Mouse (Mus musculus) liver, embryonic 15.5 days (tissue): Measurements from ENCODE around the gene Tprg. TPM values are rescaled to one million over a fixed set of nuclear protein-coding genes. Genes with fewer than 3 reads are reported as not detected.

Source experiments
- ATAC-seq: fragments of 200-750 bp; cut with Nextera tagmentation; 2 replicates; pipeline ENCODE4 v1.8.0; 2017; ENCODE audit warnings: moderate number of reproducible peaks, mild to moderate bottlenecking, moderate library complexity; ENCODE audit not compliant: insufficient read depth
- H3K27ac ChIP-seq: fragments of 300-500 bp; sonication (generic); replicated peaks from 2 replicates; pipeline ENCODE4 v1.5.1; 2015; ENCODE audit warnings: mild to moderate bottlenecking, inconsistent platforms
- H3K27me3 ChIP-seq: fragments of 300-500 bp; sonication (generic); 2 replicates; pipeline ENCODE4 v1.6.1; 2015; ENCODE audit warnings: mild to moderate bottlenecking, inconsistent platforms
- H3K36me3 ChIP-seq: fragments of 300-500 bp; sonication (generic); replicated peaks from 2 replicates; pipeline ENCODE4 v1.6.1; 2015; ENCODE audit warnings: moderate library complexity, mild to moderate bottlenecking, inconsistent platforms
- H3K4me1 ChIP-seq: fragments of 300-500 bp; sonication (generic); replicated peaks from 2 replicates; pipeline ENCODE4 v1.6.1; 2015; ENCODE audit warnings: inconsistent platforms
- H3K4me2 ChIP-seq: fragments of 300-500 bp; sonication (generic); 2 replicates; pipeline ENCODE4 v1.6.1; 2015; ENCODE audit warnings: moderate library complexity, mild to moderate bottlenecking, inconsistent platforms
- H3K4me3 ChIP-seq: fragments of 300-500 bp; sonication (generic); replicated peaks from 2 replicates; pipeline ENCODE4 v1.5.1; 2015; ENCODE audit warnings: mild to moderate bottlenecking, inconsistent platforms
- H3K9ac ChIP-seq: fragments of 300-500 bp; sonication (generic); 2 replicates; pipeline ENCODE4 v1.6.1; 2015; ENCODE audit warnings: moderate library complexity, mild to moderate bottlenecking, inconsistent platforms
- H3K9me3 ChIP-seq: fragments of 300-500 bp; sonication (generic); replicated peaks from 2 replicates; pipeline ENCODE4 v1.6.1; 2016; ENCODE audit warnings: inconsistent platforms
- WGBS: fragments of 180-500 bp; shearing (Covaris S2); methylation state at CpG from one replicate; pipeline ENCODE4 v1.1.7; 2015; ENCODE audit warnings: mixed read lengths; ENCODE audit not compliant: insufficient replicate concordance; 5-methylcytosine and 5-hydroxymethylcytosine counted together
- polyA plus RNA-seq: library from polyadenylated mRNA; unstranded; fragments of >200 nt; fragmentation: Nextera tagmentation; extraction: Ambion mirVana; gene quantifications from 2 replicates; pipeline ENCODE4 v1.2.1, GENCODE M21; 2015

The Tprg gene
- polyA plus RNA-seq, 1 experiment from 2014 or later: not detected

- Histone ChIP-seq H3K27me3 (peaks cover 5% of the 10 kb centered on the region; the same call in 1 of the 2 replicates), H3K4me3 (no peak overlapping the region), H3K36me3 (no peaks in the 10 kb centered on the region), H3K9ac (no peak overlapping the region), H3K9me3 (no peaks in the 10 kb centered on the region), H3K4me1 (no peaks in the 10 kb centered on the region), H3K4me2 (no peak overlapping the region), H3K27ac (no peak overlapping the region)
- WGBS: 56% methylated on average over 11 of the region's 11 CpGs
- ATAC-seq: no peak
Measured at GRCm38 (mm10) chr16:25265177-25265576, 21.4 kb upstream of the Tprg start.

- Histone ChIP-seq H3K4me1 (no peaks in the 10 kb centered on the region), H3K9ac (no peak overlapping the region), H3K9me3 (no peaks in the 10 kb centered on the region), H3K4me3 (no peak overlapping the region), H3K36me3 (no peaks in the 10 kb centered on the region), H3K27ac (no peak overlapping the region), H3K27me3 (peaks cover 5% of the 10 kb centered on the region; the same call in 1 of the 2 replicates), H3K4me2 (no peak overlapping the region)
- no peak for ATAC-seq
- 46% methylated on average over 4 of the region's 4 CpGs for WGBS
Measured at GRCm38 (mm10) chr16:25268276-25268675, 18.3 kb upstream of the Tprg start.

DNA sequence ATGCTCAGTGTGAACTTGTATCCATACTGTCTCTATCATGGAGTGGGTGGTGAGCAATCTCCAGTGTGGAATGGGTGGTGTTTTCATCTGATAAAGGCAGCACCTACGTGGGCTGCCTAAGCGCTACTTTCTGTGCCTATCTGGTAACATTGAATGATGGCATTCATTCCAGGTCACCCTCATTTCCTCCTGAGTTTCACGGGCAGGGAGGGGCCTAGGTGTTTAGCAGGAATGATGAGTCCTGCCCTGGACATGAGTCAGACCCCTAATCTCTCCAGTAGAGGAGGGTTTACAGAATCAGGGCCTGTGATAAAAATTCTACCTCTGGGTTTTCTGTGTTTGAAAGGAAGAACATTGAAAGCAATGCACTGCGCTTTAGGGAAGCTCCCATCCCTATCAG is 4.1 kb upstream of the Tprg start:
- no peaks in the 10 kb centered on the region for H3K27me3 ChIP-seq
- WGBS: 61% methylated on average over 4 of the region's 4 CpGs
- H3K36me3 ChIP-seq: no peaks in the 10 kb centered on the region
- no peak for ATAC-seq
- no peak overlapping the region for H3K9ac ChIP-seq
- no peak overlapping the region for H3K4me2 ChIP-seq
- no peak overlapping the region for H3K4me3 ChIP-seq
- no peak overlapping the region for H3K27ac ChIP-seq
- no peaks in the 10 kb centered on the region for H3K4me1 ChIP-seq
- H3K9me3 ChIP-seq: no peaks in the 10 kb centered on the region

DNA sequence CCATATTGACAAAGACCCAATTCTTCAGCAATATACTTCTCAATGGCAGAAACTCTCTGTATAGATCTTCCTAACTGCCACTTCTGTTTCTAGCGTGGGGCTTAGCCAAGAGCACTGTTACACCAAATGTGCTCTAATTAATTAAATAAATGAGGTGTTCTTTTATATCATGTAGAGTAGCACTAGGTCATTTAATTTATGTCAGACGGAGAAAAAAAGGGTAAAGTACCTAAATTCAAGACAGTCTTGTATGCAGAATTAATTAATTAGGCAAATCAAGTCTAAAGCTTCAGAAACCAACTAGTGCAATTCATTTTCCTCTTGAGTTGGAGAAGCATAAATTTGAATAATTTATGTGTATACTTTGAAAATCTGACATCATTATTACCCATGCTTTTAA is 7.1 kb downstream of the Tprg start:
- no peaks in the 10 kb centered on the region for H3K9me3 ChIP-seq
- ATAC-seq: no peak
- no peaks in the 10 kb centered on the region for H3K4me1 ChIP-seq
- 43% methylated on average over 2 of the region's 2 CpGs for WGBS
- no peak overlapping the region for H3K9ac ChIP-seq
- H3K36me3 ChIP-seq: no peaks in the 10 kb centered on the region
- H3K4me2 ChIP-seq: no peak overlapping the region
- H3K27me3 ChIP-seq: no peaks in the 10 kb centered on the region
- no peak overlapping the region for H3K4me3 ChIP-seq
- H3K27ac ChIP-seq: no peak overlapping the region

GRCm38 (mm10) chr16:25295546-25295945 is 8.9 kb downstream of the Tprg start:
- no peaks in the 10 kb centered on the region for H3K27me3 ChIP-seq
- no peak overlapping the region for H3K4me2 ChIP-seq
- H3K9ac ChIP-seq: no peak overlapping the region
- no peak overlapping the region for H3K4me3 ChIP-seq
- H3K36me3 ChIP-seq: no peaks in the 10 kb centered on the region
- H3K27ac ChIP-seq: no peak overlapping the region
- no peaks in the 10 kb centered on the region for H3K9me3 ChIP-seq
- no peaks in the 10 kb centered on the region for H3K4me1 ChIP-seq
- no peak for ATAC-seq
- WGBS: 59% methylated on average over 11 of the region's 11 CpGs

DNA sequence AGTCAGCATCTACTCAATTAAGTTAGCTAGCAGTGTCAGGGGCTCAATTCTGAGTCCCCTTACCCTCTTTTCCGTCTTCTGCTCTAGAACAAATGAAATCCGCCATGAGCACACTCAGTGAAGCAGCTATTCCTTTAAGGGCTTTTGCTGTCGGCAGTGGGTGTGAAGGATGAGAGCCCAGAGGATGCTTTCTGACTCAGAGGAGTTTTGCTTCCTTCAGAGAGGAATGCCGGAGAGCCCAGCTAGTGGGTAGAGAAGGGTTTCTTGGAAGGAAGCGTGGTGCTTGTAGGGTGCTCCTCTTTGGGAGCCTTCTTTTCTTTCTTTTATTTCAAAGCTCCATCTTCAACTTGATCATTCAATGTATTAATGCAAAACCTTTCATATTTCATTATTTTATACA is 10.1 kb downstream of the Tprg start:
- no peaks in the 10 kb centered on the region for H3K4me1 ChIP-seq
- no peaks in the 10 kb centered on the region for H3K36me3 ChIP-seq
- ATAC-seq: no peak
- no peak overlapping the region for H3K9ac ChIP-seq
- H3K27me3 ChIP-seq: no peaks in the 10 kb centered on the region
- no peak overlapping the region for H3K27ac ChIP-seq
- no peaks in the 10 kb centered on the region for H3K9me3 ChIP-seq
- 61% methylated on average over 5 of the region's 5 CpGs for WGBS
- no peak overlapping the region for H3K4me2 ChIP-seq
- no peak overlapping the region for H3K4me3 ChIP-seq

DNA sequence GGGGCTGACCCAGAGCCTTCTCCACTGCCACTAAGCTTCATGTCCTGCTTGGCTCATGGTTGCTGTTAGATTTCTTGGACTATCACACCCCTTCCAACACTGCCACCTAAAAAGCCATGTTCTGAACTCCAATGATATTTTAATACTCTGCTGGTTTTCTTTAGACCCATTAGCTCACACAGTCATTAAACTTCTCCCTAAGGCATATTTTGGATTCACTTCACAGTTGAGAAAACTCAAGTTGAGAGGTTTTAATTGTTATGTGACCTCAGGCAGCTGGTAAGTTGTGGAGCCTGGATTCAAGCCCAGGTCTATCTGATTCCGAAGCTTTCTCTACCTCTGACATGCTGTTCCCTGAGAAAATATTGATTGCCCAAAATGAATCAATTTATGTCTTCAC is 11.6 kb downstream of the Tprg start:
- H3K4me3 ChIP-seq: no peak overlapping the region
- no peaks in the 10 kb centered on the region for H3K36me3 ChIP-seq
- no peak overlapping the region for H3K9ac ChIP-seq
- 60% methylated on average over 1 of the region's 1 CpGs for whole genome bisulfite sequencing
- H3K27me3 ChIP-seq: no peaks in the 10 kb centered on the region
- no peak overlapping the region for H3K27ac ChIP-seq
- H3K4me2 ChIP-seq: no peak overlapping the region
- ATAC-seq: no peak
- H3K4me1 ChIP-seq: no peaks in the 10 kb centered on the region
- no peaks in the 10 kb centered on the region for H3K9me3 ChIP-seq

DNA sequence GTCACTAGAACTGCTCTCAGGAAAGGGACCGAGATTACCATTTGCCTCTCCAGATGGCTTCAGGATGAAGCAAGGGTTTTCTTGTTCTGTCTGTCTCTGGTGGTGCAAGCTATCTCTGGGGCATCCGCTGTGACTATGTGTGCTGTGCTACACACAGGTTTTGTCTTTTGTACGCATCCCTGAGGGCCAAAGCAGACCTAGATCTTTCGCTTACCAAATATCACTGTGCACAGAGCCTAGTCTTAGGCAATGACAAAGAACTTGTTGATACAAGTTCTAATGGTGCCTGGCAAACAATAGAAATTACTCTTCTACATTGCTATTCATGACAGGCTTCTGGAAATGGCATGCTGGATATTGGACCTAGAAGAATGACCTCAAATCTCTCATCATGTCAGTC is 16.0 kb downstream of the Tprg start:
- H3K27me3 ChIP-seq: no peaks in the 10 kb centered on the region
- H3K9ac ChIP-seq: no peak overlapping the region
- no peaks in the 10 kb centered on the region for H3K4me1 ChIP-seq
- no peak overlapping the region for H3K4me2 ChIP-seq
- H3K4me3 ChIP-seq: no peak overlapping the region
- H3K36me3 ChIP-seq: no peaks in the 10 kb centered on the region
- ATAC-seq: no peak
- whole genome bisulfite sequencing: 70% methylated on average over 4 of the region's 4 CpGs
- H3K27ac ChIP-seq: no peak overlapping the region
- no peaks in the 10 kb centered on the region for H3K9me3 ChIP-seq

GRCm38 (mm10) chr16:25314006-25314405 is 27.4 kb downstream of the Tprg start:
- H3K4me3 ChIP-seq: no peak overlapping the region
- H3K27ac ChIP-seq: no peak overlapping the region
- no peaks in the 10 kb centered on the region for H3K4me1 ChIP-seq
- ATAC-seq: no peak
- H3K27me3 ChIP-seq: no peaks in the 10 kb centered on the region
- H3K36me3 ChIP-seq: no peaks in the 10 kb centered on the region
- H3K9ac ChIP-seq: no peak overlapping the region
- H3K4me2 ChIP-seq: no peak overlapping the region
- 62% methylated on average over 5 of the region's 5 CpGs for WGBS
- H3K9me3 ChIP-seq: no peaks in the 10 kb centered on the region

- WGBS: 36% methylated on average over 3 of the region's 3 CpGs
- H3K9me3 ChIP-seq: no peaks in the 10 kb centered on the region
- H3K4me2 ChIP-seq: no peak overlapping the region
- H3K4me3 ChIP-seq: no peak overlapping the region
- no peak for ATAC-seq
- H3K27me3 ChIP-seq: no peaks in the 10 kb centered on the region
- H3K9ac ChIP-seq: no peak overlapping the region
- no peaks in the 10 kb centered on the region for H3K4me1 ChIP-seq
- no peak overlapping the region for H3K27ac ChIP-seq
- H3K36me3 ChIP-seq: no peaks in the 10 kb centered on the region
Measured at GRCm38 (mm10) chr16:25315090-25315489, 28.5 kb downstream of the Tprg start.

- H3K27me3 ChIP-seq: no peaks in the 10 kb centered on the region
- H3K36me3 ChIP-seq: no peaks in the 10 kb centered on the region
- H3K9me3 ChIP-seq: no peaks in the 10 kb centered on the region
- H3K9ac ChIP-seq: no peak overlapping the region
- no peak overlapping the region for H3K4me3 ChIP-seq
- no peak for ATAC-seq
- H3K27ac ChIP-seq: no peak overlapping the region
- no peaks in the 10 kb centered on the region for H3K4me1 ChIP-seq
- 48% methylated on average over 2 of the region's 2 CpGs for WGBS
- H3K4me2 ChIP-seq: no peak overlapping the region
Measured at GRCm38 (mm10) chr16:25325631-25326238, 39.1 kb downstream of the Tprg start.
